Mouse (Mus musculus) heart, postnatal 25 days (tissue): ENCODE results near the gene Cbr3. TPM values are rescaled to one million over a fixed set of nuclear protein-coding genes. Genes with fewer than 3 reads are reported as not detected.

Experiments
- total RNA-seq, 2 experiments: library from RNA; stranded (reverse); gene quantifications; 2 replicates each; pipeline ENCODE4 v1.2.3; 2021

The Cbr3 gene
- total RNA-seq, 2 experiments from 2014 or later, result 2.5 to 3.3 TPM

Other genes with a start within 250 kb of the Cbr3 start
- gene Setd4, start 79.2 kb upstream of the Cbr3 start, total RNA-seq, result 1 to 10 TPM; 1.5 TPM
- 10 to 100 TPM; 26.1 to 27.5 TPM for gene Cbr1, start 77.4 kb upstream of the Cbr3 start, total RNA-seq
- 1 to 10 TPM in 1 of 2 experiments, under 1 TPM in 1; 0.67 to 1.1 TPM for gene Gm5678, start 55.1 kb upstream of the Cbr3 start, total RNA-seq
- 10 to 100 TPM; 14.5 to 16.6 TPM for gene Dop1b, start 28.7 kb downstream of the Cbr3 start, total RNA-seq
- 10 to 100 TPM; 16.9 to 21.0 TPM for gene Morc3, start 148.9 kb downstream of the Cbr3 start, total RNA-seq
- 1 to 10 TPM in 1 of 2 experiments, under 1 TPM in 1; 0.91 to 1.3 TPM for gene Chaf1b, start 200.7 kb downstream of the Cbr3 start, total RNA-seq